Mouse (Mus musculus) myocyte (in vitro differentiated cells): Measurements from ENCODE around the gene Mprip. TPM values are rescaled to one million over a fixed set of nuclear protein-coding genes. Genes with fewer than 3 reads are reported as not detected.

Experiments used
- H3K27me3 ChIP-seq: one replicate; pipeline ENCODE4 v1.6.1; 2011; ENCODE audit not compliant: control insufficient read depth, insufficient read depth, insufficient read length
- H3K36me3 ChIP-seq: one replicate; pipeline ENCODE4 v1.6.1; 2011; ENCODE audit not compliant: control insufficient read depth, insufficient read depth
- H3K4me2 ChIP-seq: one replicate; pipeline ENCODE4 v1.6.1; 2011; ENCODE audit warnings: low read depth, control low read depth
- H3K4me3 ChIP-seq: one replicate; pipeline ENCODE4 v1.5.1; 2011; ENCODE audit warnings: mild to moderate bottlenecking, control low read depth, moderate library complexity
- H3K79me2 ChIP-seq: one replicate; pipeline ENCODE4 v1.6.1; 2011; ENCODE audit not compliant: control insufficient read depth, insufficient read depth
- H3ac ChIP-seq: one replicate; pipeline ENCODE4 v1.6.1; 2011; ENCODE audit not compliant: control insufficient read depth, insufficient read length
- CEBPB ChIP-seq: IDR thresholded peaks from 2 replicates; pipeline ENCODE4 v1.6.1; 2011; ENCODE audit warnings: mild to moderate bottlenecking, moderate library complexity; ENCODE audit not compliant: poor library complexity, insufficient read depth, severe bottlenecking
- E2F4 ChIP-seq: IDR thresholded peaks from one replicate; pipeline ENCODE4 v1.6.1; 2011; ENCODE audit warnings: mild to moderate bottlenecking, control low read depth, moderate library complexity; ENCODE audit not compliant: insufficient read depth
- MAX ChIP-seq: IDR thresholded peaks from one replicate; pipeline ENCODE4 v1.6.1; 2011; ENCODE audit warnings: low read depth, mild to moderate bottlenecking, control low read depth
- MYOD1 ChIP-seq, 3 experiments: IDR thresholded peaks; one replicate each; pipeline ENCODE4 v1.6.1; 2011; ENCODE audit warnings: control low read depth in 2 of 3, low read depth in 2 of 3, mild to moderate bottlenecking in 2 of 3, moderate library complexity in 1 of 3; ENCODE audit not compliant: insufficient read length in 2 of 3, control insufficient read depth in 1 of 3
- MYOG ChIP-seq, 3 experiments: IDR thresholded peaks; one replicate each; pipeline ENCODE4 v1.6.1; 2011; ENCODE audit warnings: control low read depth in 2 of 3, low read depth in 2 of 3, mild to moderate bottlenecking in 2 of 3; ENCODE audit not compliant: insufficient read length in 2 of 3, control insufficient read depth in 1 of 3, insufficient read depth in 1 of 3
- POLR2A ChIP-seq: IDR thresholded peaks from one replicate; pipeline ENCODE4 v1.6.1; 2011; ENCODE audit warnings: low read depth, mild to moderate bottlenecking, control low read depth, moderate library complexity; ENCODE audit not compliant: insufficient read length
- POLR2AphosphoS2 ChIP-seq: IDR thresholded peaks from one replicate; pipeline ENCODE4 v1.6.1; 2011; ENCODE audit warnings: low read depth, control low read depth; ENCODE audit not compliant: insufficient read length
- REST ChIP-seq: IDR thresholded peaks from one replicate; pipeline ENCODE4 v1.6.1; 2011; ENCODE audit warnings: mild to moderate bottlenecking, control low read depth, moderate library complexity; ENCODE audit not compliant: insufficient read depth, insufficient read length
- SRF ChIP-seq: IDR thresholded peaks from one replicate; pipeline ENCODE4 v1.6.1; 2011; ENCODE audit warnings: low read depth; ENCODE audit not compliant: control insufficient read depth, insufficient read length
- TCF12 ChIP-seq: IDR thresholded peaks from one replicate; pipeline ENCODE4 v1.6.1; 2011; ENCODE audit warnings: mild to moderate bottlenecking, control low read depth; ENCODE audit not compliant: poor library complexity, insufficient read depth, severe bottlenecking
- TCF3 ChIP-seq: IDR thresholded peaks from one replicate; pipeline ENCODE4 v1.6.1; 2011; ENCODE audit warnings: low read depth, control low read depth; ENCODE audit not compliant: insufficient read length
- USF1 ChIP-seq: IDR thresholded peaks from one replicate; pipeline ENCODE4 v1.6.1; 2011; ENCODE audit warnings: low read depth, mild to moderate bottlenecking, control low read depth, moderate library complexity
- polyA plus RNA-seq: library from polyadenylated mRNA; unstranded; fragments of >200 nt; fragmentation: generic; extraction: Trizol; gene quantifications from one replicate; pipeline ENCODE4 v1.2.1, GENCODE M21; 2012; ENCODE audit warnings: missing spikeins

Gene Mprip
- polyA plus RNA-seq, 1 experiment: 191 TPM

DNA sequence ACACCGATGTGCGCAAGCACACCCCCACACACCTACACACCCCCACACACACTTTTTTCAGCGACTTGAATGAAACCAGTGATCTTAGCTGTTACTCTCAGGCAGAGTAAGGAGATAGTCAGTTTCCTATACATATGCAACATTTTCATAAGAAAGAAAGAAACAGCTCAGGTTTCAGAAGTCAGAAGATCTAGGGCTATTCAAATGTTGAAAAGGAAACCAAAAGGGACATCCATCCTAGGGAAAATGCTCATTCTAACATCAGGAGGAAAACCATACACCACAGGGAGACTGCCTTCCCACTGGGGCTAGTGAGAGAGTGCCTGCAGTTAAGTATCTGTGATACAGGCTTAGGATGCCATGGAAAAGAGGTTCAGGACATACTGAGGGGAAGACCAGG lies 160.5 kb downstream of the Mprip start:
- TF ChIP-seq CEBPB: no peak
- TF ChIP-seq MAX: no peak
- no peak for TF ChIP-seq USF1
- TF ChIP-seq POLR2A: no peak
- no peak for TF ChIP-seq TCF3
- no peak for TF ChIP-seq MYOG (IDR thresholded peaks at IDR 0.05; ENCODE audit: control insufficient read depth in 1 of 3, insufficient read depth in 1 of 3, insufficient read length in 2 of 3, low read depth in 2 of 3)
- TF ChIP-seq REST: no peak
- TF ChIP-seq E2F4: no peak
- no peak for TF ChIP-seq SRF
- TF ChIP-seq POLR2AphosphoS2: no peak
- no peak for TF ChIP-seq MYOD1 (IDR thresholded peaks at IDR 0.05; ENCODE audit: control insufficient read depth in 1 of 3, insufficient read length in 2 of 3, low read depth in 2 of 3)
- TF ChIP-seq TCF12: no peak
- Histone ChIP-seq H3ac (no peak overlapping the region), H3K4me3 (no peak overlapping the region), H3K27me3 (no peaks in the 10 kb centered on the region), H3K36me3 (peaks cover 76% of the 10 kb centered on the region), H3K4me2 (no peak overlapping the region), H3K79me2 (no peaks in the 10 kb centered on the region)

Other genes with a start within 250 kb of the Mprip start
- 4.5 TPM for gene Jmjd4, start 211.3 kb upstream of the Mprip start, polyA plus RNA-seq
- gene Snap47, start 210.1 kb upstream of the Mprip start, polyA plus RNA-seq: 67.2 TPM
- gene Zfp867, start 188.8 kb upstream of the Mprip start, polyA plus RNA-seq: 1.3 TPM
- gene Zkscan17, start 134.6 kb upstream of the Mprip start, polyA plus RNA-seq: 26.4 TPM
- gene Nlrp3, start 119.7 kb upstream of the Mprip start, polyA plus RNA-seq: 0.02 TPM
- not detected for gene Olfr222, start 85.1 kb upstream of the Mprip start, polyA plus RNA-seq
- not detected for gene Olfr223, start 68.0 kb upstream of the Mprip start, polyA plus RNA-seq
- gene Pld6, start 126.3 kb downstream of the Mprip start, polyA plus RNA-seq: 0.02 TPM
- gene Flcn, start 148.7 kb downstream of the Mprip start, polyA plus RNA-seq: 43.9 TPM
- gene Nt5m, start 178.1 kb downstream of the Mprip start, polyA plus RNA-seq: 30.8 TPM
- gene Cops3, start 178.5 kb downstream of the Mprip start, polyA plus RNA-seq: 65.7 TPM